Comparison of ENCODE assay signal across 14 mouse cellular contexts in genomic region chr11:6599831-6600230, GRCm38 (mm10). TPM values are rescaled to one million over a fixed set of nuclear protein-coding genes. Genes with fewer than 3 reads are reported as not detected.
DNase-seq lines count a peak whose midpoint lies in the region; ATAC-seq and TF ChIP-seq lines count a peak whose summit lies in the region.
"Had no signal": no experiment of that assay in that cellular context is flagged by ENCODE, and none has a peak within 500 bp of the region (broad histone marks: within the 10 kb centered on the region; RNA-seq: fewer than 3 reads in every experiment).

No protein-coding gene starts in this region.

- peak overlapping the region; percentile 57 for H3K4me2 ChIP-seq in liver, embryonic 15.5 days
- H3K4me2 ChIP-seq in neural tube, embryonic 15.5 days: peak overlapping the region; percentile 54

- H3K36me3 ChIP-seq in testis, adult 2 months (ENCODE audit: control insufficient read depth, insufficient read depth, low read length): no peaks in the 10 kb centered on the region
- H3K36me3 ChIP-seq in liver, embryonic 15.5 days (replicated peaks): peaks cover 36% of the 10 kb centered on the region
- H3K36me3 ChIP-seq in neural tube, embryonic 15.5 days: peaks cover 56% of the 10 kb centered on the region

- H3K4me3 ChIP-seq in testis, adult 2 months (ENCODE audit: control insufficient read depth, low read depth, low read length): no peak overlapping the region
- H3K4me3 ChIP-seq in liver, embryonic 15.5 days (replicated peaks): peak overlapping the region; percentile 45
- H3K4me3 ChIP-seq in neural tube, embryonic 15.5 days (replicated peaks): 0 out of 2 replicates have a peak overlapping the region, but pooled peaks have one; percentile 22

- H3K9me3 ChIP-seq in liver, embryonic 15.5 days (replicated peaks): no peaks in the 10 kb centered on the region
- H3K9me3 ChIP-seq in neural tube, embryonic 15.5 days (replicated peaks): no peaks in the 10 kb centered on the region

- H3K4me1 ChIP-seq in testis, adult 2 months (ENCODE audit: control insufficient read depth, insufficient read depth, low read length): peaks cover 20% of the 10 kb centered on the region
- H3K4me1 ChIP-seq in liver, embryonic 15.5 days (replicated peaks): peaks cover 79% of the 10 kb centered on the region
- peaks cover 74% of the 10 kb centered on the region for H3K4me1 ChIP-seq in neural tube, embryonic 15.5 days

- DNase-seq in adrenal gland, postnatal 36 days: peak; percentile 31 to 57
- no peak for DNase-seq in adrenal gland, postnatal 10 days
- DNase-seq in testis, postnatal 14 days (ENCODE audit: low spot score): no peak
- no peak for DNase-seq in c-Kit-positive CD71-positive TER-119-positive erythroid progenitor cells, embryonic 14.5 days (ENCODE audit: low spot score)
- DNase-seq in lung, postnatal 10 days: no peak
- DNase-seq: kidney, adult 8-10 months; lung, postnatal 14 days had no signal

- TF ChIP-seq POLR2A in testis, adult 2 months (IDR thresholded peaks at IDR 0.05; ENCODE audit: control insufficient read depth, low read depth, low read length): 0 out of 2 replicates have a peak, but pooled peaks have one; percentile 12

- no peak for ATAC-seq in liver, embryonic 15.5 days (ENCODE audit: insufficient read depth)
- ATAC-seq in neural tube, embryonic 15.5 days (ENCODE audit: low FRiP score): peak; percentile 13; the same call in 1 of the 2 replicates
- ATAC-seq: Patski had no signal

- H3K27me3 ChIP-seq in testis, adult 2 months (ENCODE audit: control insufficient read depth, insufficient read depth, low read length): no peaks in the 10 kb centered on the region
- peaks cover 30% of the 10 kb centered on the region for H3K27me3 ChIP-seq in liver, embryonic 15.5 days
- H3K27me3 ChIP-seq in neural tube, embryonic 15.5 days (replicated peaks): no peaks in the 10 kb centered on the region
- H3K27me3 ChIP-seq: Patski had no signal

- H3K9ac ChIP-seq in liver, embryonic 15.5 days: peak overlapping the region; percentile 30; the same call in 1 of the 2 replicates
- H3K9ac ChIP-seq in neural tube, embryonic 15.5 days (replicated peaks): peak overlapping the region; percentile 40; the same call in 1 of the 2 replicates

- no peak for TF ChIP-seq CTCF in testis, adult 2 months (IDR thresholded peaks at IDR 0.05; ENCODE audit: control insufficient read depth, insufficient read depth, insufficient replicate concordance, low read depth, low read length)

- no peak overlapping the region for H3K27ac ChIP-seq in testis, adult 2 months (ENCODE audit: control insufficient read depth, insufficient read depth, low read depth, low read length)
- peak overlapping the region; percentile 53 for H3K27ac ChIP-seq in liver, embryonic 15.5 days (replicated peaks)
- peak overlapping the region; percentile 81 for H3K27ac ChIP-seq in neural tube, embryonic 15.5 days (replicated peaks)

- 71% methylated on average over 6 of the region's 6 CpGs for WGBS in liver, embryonic 15.5 days (ENCODE audit: insufficient replicate concordance)
- WGBS in neural tube, embryonic 15.5 days: 81% methylated on average over 6 of the region's 6 CpGs

RNA-seq across cellular contexts. Expression of gene Nacad, which starts 6.0 kb away (rescaled TPM):
- total RNA-seq in adrenal gland, postnatal 36 days (2021): 1 to 10 TPM; 1.0 to 1.6 TPM
- 1 to 10 TPM; 4.2 to 5.7 TPM for total RNA-seq in adrenal gland, postnatal 10 days (2021)
- 1.0 and 1.4 TPM in 2 replicates for polyA plus RNA-seq in testis, adult 2 months (2012; rRNA removed)
- 5.2 and 5.3 TPM in 2 replicates for polyA plus RNA-seq in liver, embryonic 15.5 days (2015; fragmentation: Nextera tagmentation; extraction: Ambion mirVana)
- polyA plus RNA-seq in neural tube, embryonic 15.5 days (2015; fragmentation: Nextera tagmentation; extraction: Ambion mirVana): 66.7 and 78.2 TPM in 2 replicates
- total RNA-seq: common myeloid progenitor, adult 5-6 weeks had no signal

RNA-seq across cellular contexts. Expression of gene Tbrg4, which starts 26.0 kb away (rescaled TPM):
- 10 to 100 TPM; 61.7 to 64.5 TPM for total RNA-seq in adrenal gland, postnatal 36 days (2021)
- 10 to 100 TPM; 86.9 to 95.1 TPM for total RNA-seq in adrenal gland, postnatal 10 days (2021)
- polyA plus RNA-seq in testis, adult 2 months (2012; rRNA removed): 57.1 and 66.9 TPM in 2 replicates
- polyA plus RNA-seq in liver, embryonic 15.5 days (2015; fragmentation: Nextera tagmentation; extraction: Ambion mirVana): 31.0 and 33.3 TPM in 2 replicates
- 34.2 and 39.9 TPM in 2 replicates for polyA plus RNA-seq in neural tube, embryonic 15.5 days (2015; fragmentation: Nextera tagmentation; extraction: Ambion mirVana)

RNA-seq across cellular contexts. Expression of gene Wap, which starts 38.6 kb away (rescaled TPM):
- not detected for total RNA-seq in adrenal gland, postnatal 36 days (2021)
- total RNA-seq in adrenal gland, postnatal 10 days (2021): not detected
- polyA plus RNA-seq in testis, adult 2 months (2012; rRNA removed): 0.32 TPM in 1 of 2 replicates, not detected in the other
- not detected in 2 replicates for polyA plus RNA-seq in liver, embryonic 15.5 days (2015; fragmentation: Nextera tagmentation; extraction: Ambion mirVana)
- polyA plus RNA-seq in neural tube, embryonic 15.5 days (2015; fragmentation: Nextera tagmentation; extraction: Ambion mirVana): not detected in 2 replicates
- total RNA-seq: common myeloid progenitor, adult 5-6 weeks had no signal
- polyA plus RNA-seq: brain, embryonic 14.5 days; heart, embryonic 16.5 days; Patski had no signal

RNA-seq across cellular contexts. Expression of gene Ccm2, which starts 53.1 kb away (rescaled TPM):
- total RNA-seq in adrenal gland, postnatal 36 days (2021): 10 to 100 TPM; 32.0 to 45.7 TPM
- 10 to 100 TPM; 46.4 to 47.5 TPM for total RNA-seq in adrenal gland, postnatal 10 days (2021)
- polyA plus RNA-seq in testis, adult 2 months (2012; rRNA removed): 21.1 and 22.5 TPM in 2 replicates
- 40.1 and 43.9 TPM in 2 replicates for polyA plus RNA-seq in liver, embryonic 15.5 days (2015; fragmentation: Nextera tagmentation; extraction: Ambion mirVana)
- 96.2 and 107 TPM in 2 replicates for polyA plus RNA-seq in neural tube, embryonic 15.5 days (2015; fragmentation: Nextera tagmentation; extraction: Ambion mirVana)

RNA-seq across cellular contexts. Expression of gene Ramp3, which starts 58.5 kb away (rescaled TPM):
- total RNA-seq in adrenal gland, postnatal 36 days (2021): 10 to 100 TPM; 14.6 to 20.1 TPM
- 1 to 10 TPM; 7.6 to 9.8 TPM for total RNA-seq in adrenal gland, postnatal 10 days (2021)
- 11.2 and 15.2 TPM in 2 replicates for polyA plus RNA-seq in testis, adult 2 months (2012; rRNA removed)
- polyA plus RNA-seq in liver, embryonic 15.5 days (2015; fragmentation: Nextera tagmentation; extraction: Ambion mirVana): 0.09 and 0.13 TPM in 2 replicates
- polyA plus RNA-seq in neural tube, embryonic 15.5 days (2015; fragmentation: Nextera tagmentation; extraction: Ambion mirVana): 29.9 and 32.1 TPM in 2 replicates
- total RNA-seq: common myeloid progenitor, adult 5-6 weeks had no signal

Comparison
In these comparisons a context has a peak if more than half of its experiments do, and no peak if none do; other contexts are left out.
1. DNase-seq: peak in adrenal gland, postnatal 36 days (2 of 2); none in adrenal gland, postnatal 10 days (single experiment), testis, postnatal 14 days (single experiment), c-Kit-positive CD71-positive TER-119-positive erythroid progenitor cells, embryonic 14.5 days (single experiment) and lung, postnatal 10 days (single experiment).
2. RNA of gene Nacad, which starts 6.0 kb away (polyA plus RNA-seq): 66.7 to 78.2 TPM in neural tube, embryonic 15.5 days; 5.2 to 5.3 TPM in liver, embryonic 15.5 days and 1.0 to 1.4 TPM in testis, adult 2 months; every median in the first group is over 10 times any median in the second.